Mouse (Mus musculus) small intestine, adult 2 months (tissue): ENCODE measurements around the gene Slc30a7. TPM values are rescaled to one million over a fixed set of nuclear protein-coding genes. Genes with fewer than 3 reads are reported as not detected.

Source experiments
- H3K27ac ChIP-seq: fragments of 200-500 bp; 2 replicates; pipeline ENCODE4 v1.5.1; 2012; ENCODE audit warnings: low read depth, low read length, control low read depth, inconsistent platforms; ENCODE audit not compliant: insufficient read depth
- H3K27me3 ChIP-seq: fragments of 200-500 bp; 2 replicates; pipeline ENCODE4 v1.6.1; 2012; ENCODE audit warnings: mild to moderate bottlenecking, moderate library complexity, low read length, inconsistent platforms; ENCODE audit not compliant: control insufficient read depth, insufficient read depth
- H3K36me3 ChIP-seq: fragments of 200-500 bp; 2 replicates; pipeline ENCODE4 v1.6.1; 2012; ENCODE audit warnings: mild to moderate bottlenecking, low read length, control low read depth, inconsistent platforms; ENCODE audit not compliant: control insufficient read depth, insufficient read depth
- H3K4me1 ChIP-seq: fragments of 200-500 bp; 2 replicates; pipeline ENCODE4 v1.6.1; 2012; ENCODE audit warnings: low read length, inconsistent platforms, mixed read lengths; ENCODE audit not compliant: control insufficient read depth, insufficient read depth, insufficient read length
- H3K4me3 ChIP-seq: fragments of 200-500 bp; 2 replicates; pipeline ENCODE4 v1.5.1; 2012; ENCODE audit warnings: low read depth, mild to moderate bottlenecking, control low read depth, inconsistent platforms, low read length, moderate library complexity
- CTCF ChIP-seq: fragments of 200-500 bp; IDR thresholded peaks from 2 replicates; pipeline ENCODE4 v1.5.1; 2012; ENCODE audit warnings: low read depth, mild to moderate bottlenecking, control low read depth, inconsistent platforms, low read length, moderate library complexity, mixed read lengths; ENCODE audit not compliant: insufficient replicate concordance, insufficient read length; ENCODE audit errors: extremely low read depth
- POLR2A ChIP-seq: fragments of 200-500 bp; IDR thresholded peaks from 2 replicates; pipeline ENCODE4 v1.6.1; 2012; ENCODE audit warnings: low read depth, mild to moderate bottlenecking, control low read depth, inconsistent platforms, low read length, moderate library complexity
- WGBS: fragments of 180-500 bp; shearing (Covaris S2); methylation state at CpG from one replicate; pipeline ENCODE4 v1.1.7; 2018; 5-methylcytosine and 5-hydroxymethylcytosine counted together
- polyA plus RNA-seq: library from polyadenylated mRNA; depleted of rRNA; stranded (reverse); fragments of >200 nt; gene quantifications from 2 replicates; pipeline ENCODE4 v1.2.3, GENCODE M21; 2012

The Slc30a7 gene
- polyA plus RNA-seq, 1 experiment: 7.8 TPM

GRCm38 (mm10) chr3:115992588-115992987, 14.6 kb downstream of the Slc30a7 start:
- Histone ChIP-seq H3K4me1 (peaks cover 6% of the 10 kb centered on the region; the same call in 1 of the 2 replicates), H3K4me3 (no peak overlapping the region), H3K27ac (no peak overlapping the region), H3K36me3 (peaks cover 16% of the 10 kb centered on the region), H3K27me3 (no peaks in the 10 kb centered on the region)
- TF ChIP-seq CTCF: no peak
- TF ChIP-seq POLR2A: no peak
- 37% methylated on average over 4 of the region's 4 CpGs for WGBS

DNA sequence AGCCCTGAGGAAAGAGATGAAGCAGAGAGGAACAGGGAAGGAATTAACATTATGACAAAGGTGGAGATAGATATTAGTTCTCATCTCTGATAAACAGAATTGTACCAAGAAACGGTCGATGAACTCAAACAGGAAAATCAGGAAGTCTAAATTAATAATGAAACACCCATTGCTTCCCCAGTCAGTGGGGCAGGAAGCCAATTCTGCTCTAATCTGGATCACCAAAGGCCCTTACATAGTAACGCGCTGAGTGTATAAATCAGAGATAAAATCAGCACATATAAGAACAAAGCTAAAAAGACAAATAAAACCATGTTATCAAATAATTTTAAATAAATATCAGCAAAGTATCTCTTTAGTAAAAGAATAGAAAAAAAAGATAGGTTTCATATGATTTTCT, 15.1 kb downstream of the Slc30a7 start:
- Histone ChIP-seq H3K4me3 (no peak overlapping the region), H3K27me3 (no peaks in the 10 kb centered on the region), H3K36me3 (peaks cover 18% of the 10 kb centered on the region), H3K27ac (no peak overlapping the region), H3K4me1 (peaks cover 6% of the 10 kb centered on the region; the same call in 1 of the 2 replicates)
- no peak for TF ChIP-seq CTCF
- TF ChIP-seq POLR2A: no peak
- 12% methylated on average over 4 of the region's 4 CpGs for WGBS

DNA sequence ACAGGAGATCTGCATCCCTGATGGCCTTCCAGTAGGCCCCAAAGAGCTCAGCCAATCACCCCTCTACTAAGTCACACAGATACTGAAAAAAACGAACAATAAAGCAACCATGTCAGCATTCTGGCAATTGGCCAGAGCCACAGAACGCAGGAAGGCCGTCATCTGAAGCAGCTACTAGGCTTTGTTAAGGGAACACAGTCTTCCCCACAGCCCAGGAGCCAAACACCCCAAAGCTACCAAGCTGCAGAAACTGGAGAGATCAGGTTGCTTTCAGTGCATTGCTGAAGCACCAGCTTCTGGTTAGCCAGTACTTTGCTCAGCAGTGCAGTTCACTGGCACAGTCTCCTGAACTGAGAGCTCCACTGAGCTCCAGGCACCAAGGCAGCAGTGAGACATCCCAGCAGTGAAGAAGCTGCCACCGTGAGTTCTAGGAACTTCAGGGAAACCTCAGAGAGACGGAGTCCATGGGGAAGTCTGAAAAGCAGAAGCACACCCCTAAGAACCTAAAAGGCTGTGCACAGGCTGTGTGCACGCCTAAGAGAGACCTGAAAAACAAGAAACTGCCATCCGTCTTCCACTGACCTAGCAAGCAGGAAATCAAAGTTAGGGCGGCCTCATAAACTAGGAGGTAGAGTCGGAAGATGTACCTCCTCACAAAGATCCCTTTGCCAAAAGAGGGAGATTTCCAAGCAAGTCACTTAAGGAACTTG, 21.9 kb downstream of the Slc30a7 start:
- TF ChIP-seq CTCF (no peak), POLR2A (no peak)
- 73% methylated on average over 9 of the region's 9 CpGs for WGBS
- Histone ChIP-seq H3K36me3 (peaks cover 60% of the 10 kb centered on the region), H3K4me1 (no peaks in the 10 kb centered on the region), H3K27ac (no peak overlapping the region), H3K27me3 (no peaks in the 10 kb centered on the region), H3K4me3 (no peak overlapping the region)

- Histone ChIP-seq H3K27me3 (no peaks in the 10 kb centered on the region), H3K4me1 (no peaks in the 10 kb centered on the region), H3K4me3 (no peak overlapping the region), H3K36me3 (peaks cover 60% of the 10 kb centered on the region), H3K27ac (no peak overlapping the region)
- no peak for TF ChIP-seq POLR2A
- no peak for TF ChIP-seq CTCF
- whole genome bisulfite sequencing: 96% methylated on average over 9 of the region's 9 CpGs
Measured at GRCm38 (mm10) chr3:115984653-115985052, 22.6 kb downstream of the Slc30a7 start.

GRCm38 (mm10) chr3:115983217-115983616, 24.0 kb downstream of the Slc30a7 start:
- WGBS: 95% methylated on average over 8 of the region's 8 CpGs

GRCm38 (mm10) chr3:115979000-115979399, 28.2 kb downstream of the Slc30a7 start:
- Histone ChIP-seq H3K27me3 (no peaks in the 10 kb centered on the region), H3K27ac (no peak overlapping the region), H3K4me1 (no peaks in the 10 kb centered on the region), H3K36me3 (peaks cover 60% of the 10 kb centered on the region), H3K4me3 (no peak overlapping the region)
- WGBS: 6% methylated on average over 1 of the region's 1 CpGs
- TF ChIP-seq CTCF: no peak
- no peak for TF ChIP-seq POLR2A

More at GRCm38 (mm10) chr3:115983217-115983616, 24.0 kb downstream of the Slc30a7 start:
- Histone ChIP-seq H3K27me3 (no peaks in the 10 kb centered on the region), H3K36me3 (peaks cover 60% of the 10 kb centered on the region), H3K4me3 (no peak overlapping the region), H3K4me1 (no peaks in the 10 kb centered on the region), H3K27ac (no peak overlapping the region)
- TF ChIP-seq CTCF: no peak
- no peak for TF ChIP-seq POLR2A

DNA sequence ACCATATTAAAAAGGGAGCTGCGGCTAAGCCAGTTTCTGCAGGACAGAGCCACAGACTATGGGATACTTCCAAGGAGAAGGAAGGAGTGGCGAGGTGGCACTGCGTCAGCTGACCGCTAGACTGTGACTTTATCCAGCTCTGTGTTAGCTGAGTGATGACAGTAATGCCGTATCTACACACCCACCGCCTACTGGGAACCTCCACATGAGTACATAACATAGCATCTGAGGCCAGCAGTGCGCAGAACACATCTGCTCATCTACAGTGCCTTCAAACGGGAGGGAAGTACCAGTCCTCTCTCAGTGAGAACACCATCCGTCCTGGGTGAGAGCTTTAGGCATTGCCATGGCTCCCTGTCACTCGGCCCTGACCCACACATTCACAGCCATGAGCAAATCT, 32.2 kb downstream of the Slc30a7 start:
- TF ChIP-seq POLR2A: no peak
- TF ChIP-seq CTCF: no peak
- Histone ChIP-seq H3K4me3 (no peak overlapping the region), H3K4me1 (no peaks in the 10 kb centered on the region), H3K27me3 (no peaks in the 10 kb centered on the region), H3K36me3 (peaks cover 55% of the 10 kb centered on the region), H3K27ac (no peak overlapping the region)
- 95% methylated on average over 10 of the region's 10 CpGs for WGBS
